Mouse (Mus musculus): ENCODE measurements around the gene Chn2. TPM values are rescaled to one million over a fixed set of nuclear protein-coding genes. Genes with fewer than 3 reads are reported as not detected.

Gene Chn2
- polyA plus RNA-seq (2021; fragmentation: Nextera tagmentation) = 32.1 and 37.2 TPM in 2 replicates
- long read RNA-seq, experiment 1, transcript Chn2-202 (7 exons, 2,983 nt) = minor isoform, 52 of 232 reads
- long read RNA-seq, experiment 1, transcript Chn2-201 (13 exons, 2,418 nt) = major isoform, 152 of 232 reads
- long read RNA-seq, experiment 1, partial matches to known transcripts = 10 of 232 reads
- long read RNA-seq, experiment 1, other reads (novel, unspliced or antisense) = 17 of 232 reads
- long read RNA-seq, experiment 2, transcript Chn2-201 (13 exons, 2,418 nt) = major isoform, 30 of 64 reads
- long read RNA-seq, experiment 2, transcript Chn2-202 (7 exons, 2,983 nt) = minor isoform, 18 of 64 reads
- long read RNA-seq, experiment 2, partial matches to known transcripts = 6 of 64 reads
- long read RNA-seq, experiment 2, other reads (novel, unspliced or antisense) = 10 of 64 reads

GRCm38 (mm10) chr6:54039357-54039804 is at the start of gene Chn2:
TSS of gene Chn2 (plus strand) at chr6:54039554.

GRCm38 (mm10) chr6:54325246-54325885 is 286.0 kb downstream of the Chn2 start, which contains the start of gene Prr15:
TSS of gene Prr15 (plus strand) at chr6:54325835.

Other genes with a start within 250 kb of the Chn2 start
- gene Tril, start 218.7 kb upstream of the Chn2 start, polyA plus RNA-seq (2021; fragmentation: Nextera tagmentation) = 12.2 and 16.5 TPM in 2 replicates
- 0.11 TPM in 1 of 2 replicates, not detected in the other for gene Cpvl, start 60.9 kb upstream of the Chn2 start, polyA plus RNA-seq (2021; fragmentation: Nextera tagmentation)

Data from left cerebral cortex, adult 6 months (tissue).